8 mouse cellular contexts compared by ENCODE assay signal in the genomic region with DNA sequence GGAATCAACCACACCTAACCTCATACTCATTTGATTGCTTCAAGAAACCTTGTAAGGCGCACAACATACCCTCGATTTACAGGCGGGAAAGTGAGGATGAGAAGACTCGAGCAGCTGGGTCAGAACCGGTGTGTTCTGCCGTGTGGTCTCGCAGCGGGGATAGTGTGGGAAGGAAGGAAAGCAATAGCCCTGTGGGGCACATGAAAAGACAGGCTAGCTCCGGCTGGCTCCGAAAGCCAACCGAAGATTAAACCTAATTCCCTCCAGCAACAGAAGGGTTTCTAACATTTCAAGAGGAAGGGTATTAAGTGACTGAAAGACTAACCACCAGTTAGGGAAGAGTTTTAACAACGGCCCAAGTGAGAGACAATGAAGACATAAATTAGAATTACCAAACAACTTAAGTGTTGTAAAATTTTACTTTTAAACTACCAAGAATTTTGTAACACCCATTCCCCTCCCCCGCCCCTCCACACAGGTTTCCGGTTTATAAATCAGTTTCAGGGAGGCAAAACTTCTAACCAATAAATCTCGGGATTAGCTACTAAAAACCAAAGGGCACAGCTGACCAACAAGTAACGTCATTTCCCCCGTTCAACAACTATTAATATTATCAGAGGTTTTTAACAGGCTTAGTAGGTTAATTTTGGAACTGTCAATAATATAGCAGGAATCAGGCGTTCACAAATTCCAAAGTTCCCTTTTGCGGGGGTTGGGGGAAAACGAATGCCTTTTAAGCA. TPM values are rescaled to one million over a fixed set of nuclear protein-coding genes. Genes with fewer than 3 reads are reported as not detected.
A peak's percentile ranks its signal among the peaks of the same experiment; 100 is the strongest.
DNase-seq lines count a peak whose midpoint lies in the region; ATAC-seq and TF ChIP-seq lines count a peak whose summit lies in the region.

No protein-coding gene starts in this region.

- H3K27me3 ChIP-seq in kidney, adult 2 months (replicated peaks; ENCODE audit: control insufficient read depth, insufficient read depth, low read length): no peaks in the 10 kb centered on the region
- H3K27me3 ChIP-seq in hindbrain, embryonic 13.5 days: no peaks in the 10 kb centered on the region

- no peaks in the 10 kb centered on the region for H3K9me3 ChIP-seq in hindbrain, embryonic 13.5 days

- H3K4me2 ChIP-seq in hindbrain, embryonic 13.5 days: peak overlapping the region; percentile 83

- H3K4me3 ChIP-seq in kidney, adult 2 months (ENCODE audit: insufficient read depth, low read depth, low read length): peak overlapping the region; percentile 95
- peak overlapping the region; percentile 80 for H3K4me3 ChIP-seq in bone marrow macrophage, adult 2 months (ENCODE audit: insufficient read depth, low read length)
- peak overlapping the region; percentile 97 for H3K4me3 ChIP-seq in hindbrain, embryonic 13.5 days

- H3K27ac ChIP-seq in kidney, adult 2 months (ENCODE audit: insufficient read depth, low read depth, low read length): peak overlapping the region; percentile 94
- H3K27ac ChIP-seq in bone marrow macrophage, adult 2 months (ENCODE audit: insufficient read depth, low read depth, low read length): peak overlapping the region; percentile 70
- H3K27ac ChIP-seq in hindbrain, embryonic 13.5 days: peak overlapping the region; percentile 99

- no peak for TF ChIP-seq CTCF in kidney, adult 2 months (conservative IDR thresholded peaks at IDR 0.05; ENCODE audit: insufficient read depth, insufficient read length, low read depth, low read length)
- TF ChIP-seq CTCF in bone marrow macrophage, adult 2 months (IDR thresholded peaks at IDR 0.05; ENCODE audit: low read depth, low read length): no peak

- 3% methylated on average over 20 of the region's 20 CpGs for WGBS in kidney, adult 2 months
- 20% methylated on average over 20 of the region's 20 CpGs for WGBS in hindbrain, embryonic 13.5 days

- no peak for ATAC-seq in hindbrain, embryonic 13.5 days (ENCODE audit: low FRiP score)

- peak; percentile 65 for DNase-seq in kidney, adult 2 months
- DNase-seq in kidney, adult 18-20 months: no peak
- peak; percentile 40 for DNase-seq in lung, postnatal 36 days
- no peak for DNase-seq in MN1 (ENCODE audit: low spot score)
- DNase-seq in testis, postnatal 14 days (ENCODE audit: low spot score): no peak
- no peak for DNase-seq in gastrocnemius, postnatal 10 days

- peaks cover 25% of the 10 kb centered on the region; the same call in 1 of the 2 replicates for H3K4me1 ChIP-seq in kidney, adult 2 months (ENCODE audit: control insufficient read depth, insufficient read depth, low read length)
- peaks cover 27% of the 10 kb centered on the region for H3K4me1 ChIP-seq in bone marrow macrophage, adult 2 months (ENCODE audit: control insufficient read depth, insufficient read depth, low read length)
- H3K4me1 ChIP-seq in hindbrain, embryonic 13.5 days (replicated peaks): peaks cover 38% of the 10 kb centered on the region

- H3K36me3 ChIP-seq in kidney, adult 2 months (ENCODE audit: control insufficient read depth, insufficient read depth, low read length): peaks cover 3% of the 10 kb centered on the region; the same call in 1 of the 2 replicates
- H3K36me3 ChIP-seq in hindbrain, embryonic 13.5 days: peaks cover 25% of the 10 kb centered on the region

- H3K9ac ChIP-seq in hindbrain, embryonic 13.5 days: peak overlapping the region; percentile 99

- TF ChIP-seq POLR2A in kidney, adult 2 months (IDR thresholded peaks at IDR 0.05; ENCODE audit: low read depth, low read length): no peak
- no peak for TF ChIP-seq POLR2A in bone marrow macrophage, adult 2 months (IDR thresholded peaks at IDR 0.05; ENCODE audit: borderline replicate concordance, low read depth, low read length)

RNA-seq across cellular contexts. Expression of gene Maml1, which starts 1.5 kb away (rescaled TPM):
- polyA plus RNA-seq in kidney, adult 2 months (2012; rRNA removed): 10.9 and 12.5 TPM in 2 replicates
- polyA plus RNA-seq in bone marrow macrophage, adult 2 months (2012; ENCODE audit: insufficient read depth, insufficient read length, missing spikeins): 13.9 and 16.3 TPM in 2 replicates
- polyA plus RNA-seq in hindbrain, embryonic 13.5 days (2015; fragmentation: Nextera tagmentation; extraction: Ambion mirVana): 3.2 and 3.3 TPM in 2 replicates
- 10 to 100 TPM; 11.7 to 13.9 TPM for total RNA-seq in gastrocnemius, postnatal 10 days (2021)

RNA-seq across cellular contexts. Expression of gene Canx, which starts 34.8 kb away (rescaled TPM):
- polyA plus RNA-seq in kidney, adult 2 months (2012; rRNA removed): 84.1 and 118 TPM in 2 replicates
- 357 and 396 TPM in 2 replicates for polyA plus RNA-seq in bone marrow macrophage, adult 2 months (2012; ENCODE audit: insufficient read depth, insufficient read length, missing spikeins)
- 265 and 269 TPM in 2 replicates for polyA plus RNA-seq in hindbrain, embryonic 13.5 days (2015; fragmentation: Nextera tagmentation; extraction: Ambion mirVana)
- 100 to 1,000 TPM; 146 to 173 TPM for total RNA-seq in gastrocnemius, postnatal 10 days (2021)

RNA-seq across cellular contexts. Expression of gene Ltc4s, which starts 52.2 kb away (rescaled TPM):
- polyA plus RNA-seq in kidney, adult 2 months (2012; rRNA removed): 33.8 and 46.3 TPM in 2 replicates
- 13.1 and 18.1 TPM in 2 replicates for polyA plus RNA-seq in bone marrow macrophage, adult 2 months (2012; ENCODE audit: insufficient read depth, insufficient read length, missing spikeins)
- polyA plus RNA-seq in hindbrain, embryonic 13.5 days (2015; fragmentation: Nextera tagmentation; extraction: Ambion mirVana): 1.4 and 2.3 TPM in 2 replicates
- 1 to 10 TPM; 2.3 to 3.9 TPM for total RNA-seq in gastrocnemius, postnatal 10 days (2021)

Comparison
In these comparisons a context has a peak if more than half of its experiments do, and no peak if none do; other contexts are left out.
1. DNase-seq: peak in kidney, adult 2 months (single experiment) and lung, postnatal 36 days (single experiment); none in kidney, adult 18-20 months (single experiment), MN1 (single experiment), testis, postnatal 14 days (single experiment) and gastrocnemius, postnatal 10 days (single experiment).
2. Peak in every context shown above with its lines, with median percentiles within 50 percentile points of each other: H3K27ac ChIP-seq and H3K4me3 ChIP-seq.